ENCODE assay signal across 22 mouse cellular contexts in genomic region chr9:89869594-89869993, GRCm38 (mm10). TPM values are rescaled to one million over a fixed set of nuclear protein-coding genes. Genes with fewer than 3 reads are reported as not detected.
A peak's percentile ranks its signal among the peaks of the same experiment; 100 is the strongest.
DNase-seq lines count a peak whose midpoint lies in the region; ATAC-seq lines count a peak whose summit lies in the region.
"Had no signal": no experiment of that assay in that cellular context is flagged by ENCODE, and none has a peak within 500 bp of the region (broad histone marks: within the 10 kb centered on the region; RNA-seq: fewer than 3 reads in every experiment).

No protein-coding gene starts in this region.

- peak; percentile 20 for ATAC-seq in common myeloid progenitor, adult 5-6 weeks (replicated peaks; ENCODE audit: low read depth, poor library complexity, severe bottlenecking)
- peak; percentile 37 for ATAC-seq in megakaryocyte progenitor cell, adult 5-6 weeks (replicated peaks; ENCODE audit: poor library complexity)
- ATAC-seq: forebrain, embryonic 14.5 days; forebrain, postnatal 0 days; hindbrain, embryonic 16.5 days; intestine, embryonic 15.5 days; Patski had no signal

- DNase-seq in 3T3-L1 (ENCODE audit: low read depth, low spot score) (peak; percentile 51), 416B (ENCODE audit: low read depth) (peak; percentile 85)
- no peak for DNase-seq in thymus, postnatal 0 days (ENCODE audit: low spot score)
- no peak for DNase-seq in right cerebral cortex, postnatal 14 days
- no peak for DNase-seq in B cell, adult 2 months
- DNase-seq: adrenal gland, postnatal 25 days; cerebellum, adult 11-12 months; cerebellum, adult 8-10 months; cerebellum, postnatal 36 days; forebrain, postnatal 0 days; gastrocnemius, adult 2 months; gastrocnemius, postnatal 14 days; heart, adult 2 months; kidney, adult 11 months had no signal

RNA-seq across cellular contexts. Expression of gene Rasgrf1, which starts 40.1 kb away (rescaled TPM):
- not detected in 2 replicates for total RNA-seq in common myeloid progenitor, adult 5-6 weeks (2017)
- 0.02 and 0.07 TPM in 2 replicates for total RNA-seq in megakaryocyte progenitor cell, adult 5-6 weeks (2015)
- not detected in 2 replicates for total RNA-seq in megakaryocyte progenitor cell, adult 5-6 weeks (2017)
- polyA plus RNA-seq in thymus, postnatal 0 days (2015; fragmentation: Nextera tagmentation; extraction: Ambion mirVana), result 0.07 and 0.10 TPM in 2 replicates
- total RNA-seq: gastrocnemius, adult 2 months; heart, adult 2 months had no signal
- polyA plus RNA-seq: forebrain, embryonic 11.5 days; heart, adult 2 months; heart, postnatal 0 days; Patski had no signal

Comparison
In these comparisons a context has a peak if more than half of its experiments do, and no peak if none do; other contexts are left out.
1. DNase-seq: peak in 3T3-L1 (single experiment) and 416B (single experiment); none in thymus, postnatal 0 days (single experiment), right cerebral cortex, postnatal 14 days (single experiment) and B cell, adult 2 months (0 of 2).